Mouse (Mus musculus) neural tube, embryonic 14.5 days (tissue): ENCODE measurements at regions not wholly inside any gene's neighbourhood (a gene's known extent, or its start where the extent isn't known, plus 50 kb on each side); places are given as distances from the start of the nearest gene placed in this dataset.

Experiments
- ATAC-seq: fragments of 200-750 bp; cut with Nextera tagmentation; 2 replicates; pipeline ENCODE4 v1.8.0; 2017; ENCODE audit warnings: low read depth, mild to moderate bottlenecking, moderate TSS enrichment, moderate library complexity
- H3K27ac ChIP-seq: fragments of 300-500 bp; sonication (generic); 2 replicates; pipeline ENCODE4 v1.5.1; 2014; ENCODE audit warnings: low read depth, mild to moderate bottlenecking, control low read depth, low read length, moderate library complexity, mixed read lengths
- H3K27me3 ChIP-seq: fragments of 300-500 bp; sonication (generic); 2 replicates; pipeline ENCODE4 v1.6.1; 2014; ENCODE audit warnings: low read length; ENCODE audit not compliant: control insufficient read depth, insufficient read depth
- H3K36me3 ChIP-seq: fragments of 300-500 bp; sonication (generic); 2 replicates; pipeline ENCODE4 v1.6.1; 2014; ENCODE audit warnings: low read length, mixed read lengths; ENCODE audit not compliant: control insufficient read depth, insufficient read depth
- H3K4me1 ChIP-seq: fragments of 300-500 bp; sonication (generic); 2 replicates; pipeline ENCODE4 v1.6.1; 2014; ENCODE audit warnings: low read length; ENCODE audit not compliant: control insufficient read depth, insufficient read depth
- H3K4me2 ChIP-seq: fragments of 300-500 bp; sonication (generic); 2 replicates; pipeline ENCODE4 v1.6.1; 2014; ENCODE audit warnings: mild to moderate bottlenecking, low read depth, low read length, control low read depth
- H3K4me3 ChIP-seq: fragments of 300-500 bp; sonication (generic); 2 replicates; pipeline ENCODE4 v1.5.1; 2014; ENCODE audit warnings: low read depth, low read length, control low read depth, mixed read lengths
- H3K9ac ChIP-seq: fragments of 300-500 bp; sonication (generic); replicated peaks from 2 replicates; pipeline ENCODE4 v1.6.1; 2014; ENCODE audit warnings: low read depth, mild to moderate bottlenecking, control low read depth, low read length, mixed read lengths
- H3K9me3 ChIP-seq: fragments of 300-500 bp; sonication (generic); 2 replicates; pipeline ENCODE4 v1.6.1; 2016; ENCODE audit warnings: low read length; ENCODE audit not compliant: control insufficient read depth
- WGBS: fragments of 180-500 bp; shearing (Covaris S2); extraction: QIAGEN DNeasy Blood & Tissue Kit; methylation state at CpG from one replicate; pipeline ENCODE4 v1.1.7; 2014; 5-methylcytosine and 5-hydroxymethylcytosine counted together

DNA sequence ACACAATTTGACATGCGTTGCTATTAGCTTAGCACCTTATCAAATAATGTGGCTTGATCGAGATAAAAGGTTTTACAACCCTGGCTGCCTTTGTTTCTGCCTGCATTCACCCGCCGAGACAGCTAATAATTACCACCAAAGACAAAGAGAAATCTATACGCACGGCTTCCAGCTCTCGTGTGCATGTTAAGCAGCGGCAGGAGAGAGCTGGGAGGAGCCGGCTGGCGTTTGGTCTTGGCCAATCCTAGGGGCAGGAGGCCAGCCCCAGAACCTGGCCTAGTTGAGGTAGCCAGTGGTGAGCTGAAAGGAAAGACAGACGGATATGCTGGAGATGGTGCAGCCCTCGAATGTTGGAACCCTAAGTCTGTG is 164.0 kb downstream of the Rps24 start:
- Histone ChIP-seq H3K4me2 (no peak overlapping the region), H3K9me3 (no peaks in the 10 kb centered on the region), H3K36me3 (no peaks in the 10 kb centered on the region), H3K27me3 (no peaks in the 10 kb centered on the region), H3K4me3 (no peak overlapping the region), H3K9ac (no peak overlapping the region), H3K27ac (peak overlapping the region; percentile 85), H3K4me1 (peaks cover 10% of the 10 kb centered on the region)
- no peak for ATAC-seq
- WGBS, result 14% methylated on average over 12 of the region's 12 CpGs

- Histone ChIP-seq H3K4me1 (peaks cover 10% of the 10 kb centered on the region), H3K27ac (no peak overlapping the region), H3K4me2 (no peak overlapping the region), H3K9me3 (no peaks in the 10 kb centered on the region), H3K36me3 (no peaks in the 10 kb centered on the region), H3K4me3 (no peak overlapping the region), H3K27me3 (no peaks in the 10 kb centered on the region), H3K9ac (no peak overlapping the region)
- WGBS, result 27% methylated on average over 2 of the region's 2 CpGs
- no peak for ATAC-seq
Measured at GRCm38 (mm10) chr14:24652591-24652990, 165.7 kb downstream of the Rps24 start.

DNA sequence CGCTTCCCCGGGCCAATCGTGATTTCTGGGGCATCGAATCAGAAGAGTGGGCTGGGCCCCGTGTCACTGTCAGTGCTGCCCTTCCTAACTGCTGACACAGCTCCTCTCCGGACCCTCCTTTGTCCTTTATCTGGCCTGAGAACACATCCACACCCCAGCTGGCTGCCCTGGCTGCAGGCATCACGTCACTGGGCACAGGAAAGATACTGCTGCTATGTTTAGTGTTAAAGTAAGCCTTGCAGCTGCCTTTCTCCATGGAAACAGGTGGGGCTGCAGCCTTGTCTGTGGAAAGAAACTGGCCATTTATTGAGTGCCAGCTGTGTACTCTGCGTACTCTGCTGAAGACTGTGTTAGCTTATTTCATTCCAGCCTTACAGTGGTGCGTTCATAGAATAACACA is 168.7 kb downstream of the Rps24 start:
- Histone ChIP-seq H3K9me3 (no peaks in the 10 kb centered on the region), H3K9ac (no peak overlapping the region), H3K27me3 (no peaks in the 10 kb centered on the region), H3K4me1 (peaks cover 7% of the 10 kb centered on the region), H3K27ac (no peak overlapping the region), H3K4me2 (no peak overlapping the region), H3K36me3 (no peaks in the 10 kb centered on the region), H3K4me3 (no peak overlapping the region)
- ATAC-seq, result no peak; the same call in 1 of the 2 replicates
- WGBS, result 49% methylated on average over 9 of the region's 9 CpGs

- Histone ChIP-seq H3K27me3 (no peaks in the 10 kb centered on the region), H3K36me3 (no peaks in the 10 kb centered on the region), H3K4me2 (no peak overlapping the region), H3K4me1 (0 out of 2 replicates have a peak, but pooled peaks cover 4% of the 10 kb centered on the region), H3K4me3 (no peak overlapping the region), H3K27ac (no peak overlapping the region), H3K9me3 (no peaks in the 10 kb centered on the region), H3K9ac (no peak overlapping the region)
- ATAC-seq, result no peak
- 69% methylated on average over 2 of the region's 2 CpGs for WGBS
Measured at GRCm38 (mm10) chr14:24661797-24662196, 174.9 kb downstream of the Rps24 start.

- H3K27me3 ChIP-seq, result no peaks in the 10 kb centered on the region
- H3K4me1 ChIP-seq, result 0 out of 2 replicates have a peak, but pooled peaks cover 4% of the 10 kb centered on the region
- ATAC-seq, result no peak
- H3K36me3 ChIP-seq, result no peaks in the 10 kb centered on the region
- no peak overlapping the region for H3K4me3 ChIP-seq
- no peaks in the 10 kb centered on the region for H3K9me3 ChIP-seq
- 56% methylated on average over 4 of the region's 4 CpGs for WGBS
- H3K27ac ChIP-seq, result no peak overlapping the region
- H3K4me2 ChIP-seq, result no peak overlapping the region
- H3K9ac ChIP-seq, result no peak overlapping the region
Measured at GRCm38 (mm10) chr14:24665210-24665609, 178.3 kb downstream of the Rps24 start.
